8 mouse cellular contexts compared by ENCODE assay signal in genomic region chr12:17011100-17011870, GRCm38 (mm10). TPM values are rescaled to one million over a fixed set of nuclear protein-coding genes. Genes with fewer than 3 reads are reported as not detected.
DNase-seq lines count a peak whose midpoint lies in the region; TF ChIP-seq lines count a peak whose summit lies in the region.

TSS of gene 2410004P03Rik (minus strand) at chr12:17011727.

- intact Hi-C loops in heart, adult 2 months (cut with DNase I): loop anchor here (1.0 to 5.0 kb wide), 3 partner anchors 184 to 294 kb away; no protein-coding TSS in a partner anchor

- no peak for TF ChIP-seq POLR2A in heart, adult 2 months (IDR thresholded peaks at IDR 0.05; ENCODE audit: insufficient read depth, low read depth, low read length)
- no peak for TF ChIP-seq POLR2A in liver, adult 2 months (IDR thresholded peaks at IDR 0.05; ENCODE audit: extremely low read depth, insufficient read depth, low read length)

- peak within 1 kb of the TSS; percentile 65; the same call in 1 of the 2 replicates for H3K27ac ChIP-seq in embryonic facial prominence, embryonic 10.5 days (replicated peaks)
- no peak within 1 kb of the TSS for H3K27ac ChIP-seq in heart, adult 2 months
- no peak within 1 kb of the TSS for H3K27ac ChIP-seq in liver, adult 2 months (replicated peaks; ENCODE audit: insufficient read depth, low read depth, low read length)

- H3K79me2 ChIP-seq in heart, adult 2 months (replicated peaks; ENCODE audit: control insufficient read depth, insufficient read depth, low read length): no peaks in the 10 kb centered on the region
- H3K79me2 ChIP-seq in liver, adult 2 months (ENCODE audit: control insufficient read depth, insufficient read depth, low read length): no peaks in the 10 kb centered on the region

- peaks cover 10% of the 10 kb centered on the region for H3K4me1 ChIP-seq in embryonic facial prominence, embryonic 10.5 days
- no peaks in the 10 kb centered on the region for H3K4me1 ChIP-seq in heart, adult 2 months (ENCODE audit: control insufficient read depth, insufficient read depth, low read length)
- H3K4me1 ChIP-seq in liver, adult 2 months (ENCODE audit: control insufficient read depth, insufficient read depth, low read length): peaks cover 3% of the 10 kb centered on the region; the same call in 1 of the 2 replicates

- H3K27me3 ChIP-seq in embryonic facial prominence, embryonic 10.5 days (replicated peaks; ENCODE audit: low read depth, poor library complexity, severe bottlenecking): no peaks in the 10 kb centered on the region
- H3K27me3 ChIP-seq in heart, adult 2 months (ENCODE audit: control insufficient read depth, insufficient read depth, low read length): peaks cover 1% of the 10 kb centered on the region; the same call in 1 of the 2 replicates
- no peaks in the 10 kb centered on the region for H3K27me3 ChIP-seq in liver, adult 2 months (ENCODE audit: control insufficient read depth, insufficient read depth, low read length)

- 0 out of 2 replicates have a peak, but pooled peaks cover 15% of the 10 kb centered on the region for H3K9me3 ChIP-seq in embryonic facial prominence, embryonic 10.5 days

- TF ChIP-seq CTCF in heart, adult 2 months (IDR thresholded peaks at IDR 0.05): peak; percentile 89
- TF ChIP-seq CTCF in liver, adult 2 months (IDR thresholded peaks at IDR 0.05; ENCODE audit: low read depth, low read length): peak; percentile 89

- peak within 1 kb of the TSS; percentile 32; the same call in 1 of the 2 replicates for H3K9ac ChIP-seq in heart, adult 2 months (ENCODE audit: low read depth, low read length)
- peak within 1 kb of the TSS; percentile 54; the same call in 1 of the 2 replicates for H3K9ac ChIP-seq in liver, adult 2 months (ENCODE audit: low read depth, low read length)

- H3K4me3 ChIP-seq in embryonic facial prominence, embryonic 10.5 days: peak within 1 kb of the TSS; percentile 59
- peak within 1 kb of the TSS; percentile 42 for H3K4me3 ChIP-seq in heart, adult 2 months
- H3K4me3 ChIP-seq in liver, adult 2 months (ENCODE audit: insufficient read depth, low read depth, low read length): peak within 1 kb of the TSS; percentile 67

- H3K36me3 ChIP-seq in embryonic facial prominence, embryonic 10.5 days (replicated peaks): no peaks in the 10 kb centered on the region
- H3K36me3 ChIP-seq in heart, adult 2 months (ENCODE audit: control insufficient read depth, insufficient read depth, low read length): no peaks in the 10 kb centered on the region
- no peaks in the 10 kb centered on the region for H3K36me3 ChIP-seq in liver, adult 2 months (ENCODE audit: control insufficient read depth, insufficient read depth, low read length)

- DNase-seq in left cerebral cortex, adult 11 months (ENCODE audit: low spot score): peak; percentile 61
- DNase-seq in left cerebral cortex, adult 8-10 months (ENCODE audit: low spot score in 2 of 2): no peak
- DNase-seq in embryonic facial prominence, embryonic 10.5 days (ENCODE audit: low spot score): peak; percentile 89
- DNase-seq in heart, adult 2 months: peak; percentile 81 to 83
- peak; percentile 74 for DNase-seq in kidney, adult 18-20 months
- peak; percentile 31 for DNase-seq in liver, adult 2 months (ENCODE audit: extremely low read depth, low read depth, low spot score)
- DNase-seq in monocyte, adult 2 months (ENCODE audit: low read depth in 1 of 2, low spot score in 2 of 2): peak; percentile 59 to 74
- peak; percentile 69 to 74 for DNase-seq in spleen, postnatal 36 days (ENCODE audit: low spot score in 2 of 2)

- WGBS in embryonic facial prominence, embryonic 10.5 days: 7% methylated on average over 29 of the region's 29 CpGs
- WGBS in heart, adult 2 months: 7% methylated on average over 29 of the region's 29 CpGs
- 10% methylated on average over 29 of the region's 29 CpGs for WGBS in liver, adult 2 months

- TF ChIP-seq EP300 in heart, adult 2 months (IDR thresholded peaks at IDR 0.05; ENCODE audit: insufficient read depth, low read depth, low read length): no peak

RNA-seq across cellular contexts. Expression of gene 2410004P03Rik, which starts in this region (rescaled TPM):
- total RNA-seq in left cerebral cortex, adult 8-10 months (2022): 1 to 10 TPM in 1 of 4 experiments, under 1 TPM in 3; 0.74 to 1.1 (median 0.85) TPM
- polyA plus RNA-seq in embryonic facial prominence, embryonic 10.5 days (2016; fragmentation: Nextera tagmentation; extraction: Ambion mirVana): 1.4 and 1.5 TPM in 2 replicates
- total RNA-seq in heart, adult 2 months (2021): under 1 TPM in 1 of 2 experiments, not detected in 1; 0.14 TPM
- 0.41 and 0.84 TPM in 2 replicates for polyA plus RNA-seq in heart, adult 2 months (2012; rRNA removed)
- not detected in 2 replicates for total RNA-seq in liver, adult 2 months (2014; rRNA removed)
- not detected in 2 replicates for polyA plus RNA-seq in liver, adult 2 months (2012; rRNA removed)

Comparison
In these comparisons a context has a peak if more than half of its experiments do, and no peak if none do; other contexts are left out.
1. DNase-seq: peak in left cerebral cortex, adult 11 months (single experiment), embryonic facial prominence, embryonic 10.5 days (single experiment), kidney, adult 18-20 months (single experiment), monocyte, adult 2 months (2 of 2) and spleen, postnatal 36 days (2 of 2); none in left cerebral cortex, adult 8-10 months (0 of 2).
2. Peak in DNase-seq, H3K4me3 ChIP-seq and H3K9ac ChIP-seq in heart, adult 2 months; RNA of the gene not detected or under 1 TPM.
3. Peak in DNase-seq, H3K4me3 ChIP-seq and H3K9ac ChIP-seq in liver, adult 2 months; RNA of the gene not detected or under 1 TPM.
4. Peak in every context shown above with its lines, with median percentiles within 50 percentile points of each other: H3K4me3 ChIP-seq.